Mouse (Mus musculus) thymus, postnatal 0 days (tissue): ENCODE measurements around the gene Zfp982. TPM values are rescaled to one million over a fixed set of nuclear protein-coding genes. Genes with fewer than 3 reads are reported as not detected.
"Not testable (repeated sequence)": the region's sequence is repeated elsewhere in the genome, so short reads cannot be mapped to it uniquely, and the experiment has no call there.

Source experiments
- DNase-seq: peaks from one replicate; pipeline ENCODE4 v3.0.0-alpha.2; 2015; ENCODE audit warnings: low spot score
- polyA plus RNA-seq: library from polyadenylated mRNA; unstranded; fragments of >200 nt; fragmentation: Nextera tagmentation; extraction: Ambion mirVana; gene quantifications from 2 replicates; pipeline ENCODE4 v1.2.1, GENCODE M21; 2015

The Zfp982 gene
- polyA plus RNA-seq, 1 experiment from 2014 or later = 2.5 TPM

- not testable (repeated sequence) for DNase-seq
These were observed 65.8 kb downstream of the Zfp982 start for GRCm38 (mm10) chr4:147558011-147558410.

GRCm38 (mm10) chr4:147559096-147559495 is 66.9 kb downstream of the Zfp982 start:
- DNase-seq = not testable (repeated sequence)

Other genes starting within 250 kb of the Zfp982 start
- gene Zfp988, start 186.7 kb upstream of the Zfp982 start, polyA plus RNA-seq = 0.48 and 0.60 TPM in 2 replicates
- gene Zfp978, start 131.1 kb upstream of the Zfp982 start, polyA plus RNA-seq = not detected in 2 replicates
- gene Gm16503, start 47.8 kb downstream of the Zfp982 start, polyA plus RNA-seq = 0.06 and 0.14 TPM in 2 replicates
- 0.76 and 0.85 TPM in 2 replicates for gene Zfp985, start 60.9 kb downstream of the Zfp982 start, polyA plus RNA-seq
- gene Zfp979, start 150.1 kb downstream of the Zfp982 start, polyA plus RNA-seq = 1.5 and 2.0 TPM in 2 replicates
- not detected in 2 replicates for gene Zfp534, start 210.1 kb downstream of the Zfp982 start, polyA plus RNA-seq